Mouse (Mus musculus): ENCODE measurements around the gene Slc25a42. TPM values are rescaled to one million over a fixed set of nuclear protein-coding genes. Genes with fewer than 3 reads are reported as not detected.
"Not testable (repeated sequence)": the region's sequence is repeated elsewhere in the genome, so short reads cannot be mapped to it uniquely, and the experiment has no call there.

Slc25a42 gene
- polyA plus RNA-seq, 1 experiment from 2014 or later = 3.9 TPM

DNA sequence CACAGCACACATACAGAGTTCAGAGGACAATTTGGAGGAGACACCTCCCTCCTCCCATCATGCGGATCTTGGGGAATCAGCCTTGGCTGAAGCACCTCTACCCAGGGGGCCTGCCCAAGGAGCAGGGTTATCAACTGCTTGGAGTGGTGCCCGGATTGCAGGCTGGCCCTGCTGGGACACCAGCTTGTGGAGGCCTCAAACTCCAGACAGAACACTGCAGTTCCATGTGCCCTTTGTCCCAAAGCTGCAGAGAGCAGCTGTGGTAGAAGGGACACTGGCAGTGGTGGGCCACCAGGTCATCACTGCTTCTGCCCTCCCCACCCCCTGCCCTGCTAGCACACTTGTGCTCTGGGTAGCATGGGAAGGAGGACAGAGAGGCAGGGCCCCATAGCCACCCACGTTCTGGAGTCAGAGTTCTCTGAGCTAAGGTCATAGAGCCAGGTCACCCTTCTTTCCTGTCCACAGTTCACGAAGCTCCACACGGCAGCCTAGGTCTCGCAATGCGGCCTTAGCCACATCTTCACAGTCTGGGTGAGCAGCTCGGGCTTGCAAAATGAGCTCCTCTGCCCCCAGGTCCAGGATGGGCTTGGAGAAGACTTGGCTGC, 8.2 kb upstream of the Slc25a42 start:
- Histone ChIP-seq H3K27me3 (ENCODE audit: control insufficient read depth, insufficient read depth, low read length) (no peaks in the 10 kb centered on the region), H3K4me1 (ENCODE audit: control insufficient read depth, insufficient read depth, low read length) (no peaks in the 10 kb centered on the region), H3K9ac (replicated peaks; ENCODE audit: low read depth, low read length) (no peak overlapping the region), H3K36me3 (ENCODE audit: control insufficient read depth, insufficient read depth, low read length) (peaks cover 8% of the 10 kb centered on the region), H3K27ac (ENCODE audit: low read length) (no peak overlapping the region), H3K9me3 (ENCODE audit: control insufficient read depth, low read depth, low read length) (no peaks in the 10 kb centered on the region), H3K4me2 (replicated peaks; ENCODE audit: low read depth, low read length) (no peak overlapping the region), H3K4me3 (ENCODE audit: low read depth, low read length) (no peak overlapping the region)
- WGBS = 72% methylated on average over 8 of the region's 8 CpGs
- ATAC-seq (ENCODE audit: insufficient number of reproducible peaks, insufficient read depth, low FRiP score, low read depth) = no peak

DNA sequence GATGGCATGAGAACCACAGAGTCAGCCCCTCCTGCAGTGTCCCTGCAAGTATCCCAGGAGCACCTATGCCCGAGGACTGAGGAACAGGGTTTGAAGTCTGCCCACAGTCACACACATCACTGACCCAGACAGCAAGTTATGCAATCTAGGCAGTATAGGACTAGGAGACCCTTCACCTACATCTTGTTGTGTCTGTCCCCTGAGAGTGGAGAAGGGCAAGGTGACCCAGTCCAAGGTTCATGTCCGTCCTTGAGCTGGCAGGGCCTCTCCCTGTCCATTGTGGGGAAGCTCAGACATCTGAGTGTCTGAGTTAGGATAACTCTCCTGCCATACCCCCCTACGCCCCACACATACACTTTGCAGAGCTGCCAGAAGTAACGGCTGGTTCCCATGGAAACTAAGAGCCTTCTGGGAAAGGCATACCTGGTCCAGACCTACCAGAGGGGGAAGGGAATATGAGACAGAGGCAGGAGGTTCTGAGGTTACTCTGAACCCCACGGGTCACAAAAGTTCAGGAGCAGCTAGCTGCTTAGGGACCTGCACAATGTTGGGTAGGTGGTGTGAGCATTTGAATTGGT, 7.1 kb upstream of the Slc25a42 start:
- Histone ChIP-seq H3K4me3 (ENCODE audit: low read depth, low read length) (no peak overlapping the region), H3K27me3 (ENCODE audit: control insufficient read depth, insufficient read depth, low read length) (no peaks in the 10 kb centered on the region), H3K36me3 (ENCODE audit: control insufficient read depth, insufficient read depth, low read length) (no peaks in the 10 kb centered on the region), H3K4me2 (replicated peaks; ENCODE audit: low read depth, low read length) (no peak overlapping the region), H3K4me1 (ENCODE audit: control insufficient read depth, insufficient read depth, low read length) (no peaks in the 10 kb centered on the region), H3K9ac (replicated peaks; ENCODE audit: low read depth, low read length) (no peak overlapping the region), H3K27ac (ENCODE audit: low read length) (no peak overlapping the region), H3K9me3 (ENCODE audit: control insufficient read depth, low read depth, low read length) (no peaks in the 10 kb centered on the region)
- 46% methylated on average over 5 of the region's 5 CpGs for whole genome bisulfite sequencing
- ATAC-seq (ENCODE audit: insufficient number of reproducible peaks, insufficient read depth, low FRiP score, low read depth) = no peak

DNA sequence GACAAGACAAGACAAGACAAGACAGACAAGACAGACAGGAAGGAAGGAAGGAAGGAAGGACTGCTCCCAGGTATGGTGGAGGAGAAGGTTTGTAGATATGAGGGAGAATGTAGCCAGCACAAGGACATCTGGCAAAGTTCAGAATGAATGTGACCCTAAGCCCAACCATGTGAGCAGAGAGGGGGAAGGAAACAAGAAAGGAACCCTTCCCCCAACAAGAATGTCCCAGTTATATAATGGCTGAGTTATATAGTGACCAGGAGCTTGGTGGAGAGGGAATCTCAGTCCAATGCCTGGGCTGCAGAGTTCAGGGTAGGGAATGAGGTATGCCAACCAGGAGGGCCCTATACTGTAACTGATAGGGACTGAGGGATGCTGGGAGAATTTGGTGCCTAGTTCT, 5.3 kb upstream of the Slc25a42 start:
- Histone ChIP-seq H3K4me3 (ENCODE audit: low read depth, low read length) (no peak overlapping the region), H3K4me1 (ENCODE audit: control insufficient read depth, insufficient read depth, low read length) (no peaks in the 10 kb centered on the region), H3K36me3 (ENCODE audit: control insufficient read depth, insufficient read depth, low read length) (no peaks in the 10 kb centered on the region), H3K4me2 (replicated peaks; ENCODE audit: low read depth, low read length) (no peak overlapping the region), H3K9ac (replicated peaks; ENCODE audit: low read depth, low read length) (no peak overlapping the region), H3K9me3 (ENCODE audit: control insufficient read depth, low read depth, low read length) (no peaks in the 10 kb centered on the region), H3K27ac (ENCODE audit: low read length) (no peak overlapping the region), H3K27me3 (ENCODE audit: control insufficient read depth, insufficient read depth, low read length) (no peaks in the 10 kb centered on the region)
- ATAC-seq (ENCODE audit: insufficient number of reproducible peaks, insufficient read depth, low FRiP score, low read depth) = no peak

DNA sequence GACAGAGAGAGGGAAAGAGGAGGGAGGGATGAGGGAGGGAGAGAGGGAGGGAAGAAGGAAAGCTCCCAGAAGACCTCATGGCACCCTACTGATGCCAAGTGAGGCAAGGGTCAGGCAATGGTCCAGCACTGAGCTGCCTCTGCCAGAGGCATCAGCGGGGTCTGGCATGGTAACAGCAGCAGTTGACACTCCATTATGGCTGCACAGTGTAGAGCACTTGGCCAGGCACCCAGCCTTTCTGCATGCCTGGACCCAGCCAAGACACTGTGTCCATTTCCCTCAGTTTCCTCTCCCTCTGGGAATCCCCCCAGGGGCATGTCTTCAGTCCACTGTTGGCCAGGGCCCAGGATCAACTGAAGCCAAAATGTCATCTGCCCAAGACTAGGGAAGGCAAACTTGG, 4.5 kb upstream of the Slc25a42 start:
- Histone ChIP-seq H3K4me3 (ENCODE audit: low read depth, low read length) (no peak overlapping the region), H3K9me3 (ENCODE audit: control insufficient read depth, low read depth, low read length) (no peaks in the 10 kb centered on the region), H3K36me3 (ENCODE audit: control insufficient read depth, insufficient read depth, low read length) (no peaks in the 10 kb centered on the region), H3K4me2 (replicated peaks; ENCODE audit: low read depth, low read length) (no peak overlapping the region), H3K27ac (ENCODE audit: low read length) (no peak overlapping the region), H3K9ac (replicated peaks; ENCODE audit: low read depth, low read length) (no peak overlapping the region), H3K27me3 (ENCODE audit: control insufficient read depth, insufficient read depth, low read length) (no peaks in the 10 kb centered on the region), H3K4me1 (ENCODE audit: control insufficient read depth, insufficient read depth, low read length) (no peaks in the 10 kb centered on the region)
- no peak for ATAC-seq (ENCODE audit: insufficient number of reproducible peaks, insufficient read depth, low FRiP score, low read depth)
- 60% methylated on average over 1 of the region's 1 CpGs for WGBS

DNA sequence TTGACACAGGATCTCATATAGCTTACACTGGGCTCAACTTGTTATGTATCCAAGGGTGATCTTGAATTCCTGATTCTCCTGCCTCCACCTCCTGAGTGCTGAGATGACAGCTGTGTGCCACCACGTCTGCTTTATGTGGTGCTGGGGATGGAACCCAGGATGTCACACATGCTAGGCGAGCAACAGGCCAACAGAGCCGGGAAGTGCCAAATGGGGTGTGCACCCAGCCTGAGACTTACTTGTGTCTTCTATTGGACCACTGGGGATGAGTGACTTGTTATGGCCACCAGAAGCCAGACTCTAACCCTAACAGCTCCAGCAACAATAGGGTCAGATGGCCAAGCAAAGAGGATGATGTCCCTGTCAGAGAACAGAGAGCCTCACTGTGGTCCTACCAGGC, 4.1 kb upstream of the Slc25a42 start:
- H3K4me1 ChIP-seq (ENCODE audit: control insufficient read depth, insufficient read depth, low read length); H3K27me3 ChIP-seq (ENCODE audit: control insufficient read depth, insufficient read depth, low read length); H3K27ac ChIP-seq (ENCODE audit: low read length); H3K9ac ChIP-seq (replicated peaks; ENCODE audit: low read depth, low read length); H3K4me2 ChIP-seq (replicated peaks; ENCODE audit: low read depth, low read length); H3K36me3 ChIP-seq (ENCODE audit: control insufficient read depth, insufficient read depth, low read length); H3K9me3 ChIP-seq (ENCODE audit: control insufficient read depth, low read depth, low read length); H3K4me3 ChIP-seq (ENCODE audit: low read depth, low read length); ATAC-seq (ENCODE audit: insufficient number of reproducible peaks, insufficient read depth, low FRiP score, low read depth): not testable (repeated sequence)
- WGBS = 69% methylated on average over 3 of the region's 3 CpGs

DNA sequence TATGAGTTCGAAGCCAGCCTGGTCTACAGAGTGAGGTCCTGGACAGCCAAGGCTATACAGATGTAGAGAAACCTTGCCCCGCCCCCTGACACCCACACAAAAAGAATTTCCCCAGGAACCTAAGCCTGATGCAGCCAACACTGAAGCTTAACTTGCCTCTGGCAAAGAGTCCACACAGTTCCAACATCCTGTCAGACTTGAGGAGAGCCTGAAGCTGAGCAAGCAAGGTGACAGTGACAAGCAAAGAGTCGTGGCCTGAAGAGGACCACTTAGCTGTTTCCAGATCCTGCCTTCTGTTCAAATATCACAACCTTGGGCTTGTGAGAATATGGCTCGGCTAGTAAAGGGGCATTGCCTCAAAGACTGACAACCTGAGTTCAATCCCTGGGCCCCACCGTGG, 3.0 kb upstream of the Slc25a42 start:
- Histone ChIP-seq H3K9me3 (ENCODE audit: control insufficient read depth, low read depth, low read length) (no peaks in the 10 kb centered on the region), H3K36me3 (ENCODE audit: control insufficient read depth, insufficient read depth, low read length) (no peaks in the 10 kb centered on the region), H3K4me2 (replicated peaks; ENCODE audit: low read depth, low read length) (no peak overlapping the region), H3K4me1 (ENCODE audit: control insufficient read depth, insufficient read depth, low read length) (peaks cover 9% of the 10 kb centered on the region; the same call in 1 of the 2 replicates), H3K9ac (replicated peaks; ENCODE audit: low read depth, low read length) (no peak overlapping the region), H3K27me3 (ENCODE audit: control insufficient read depth, insufficient read depth, low read length) (no peaks in the 10 kb centered on the region), H3K27ac (ENCODE audit: low read length) (no peak overlapping the region), H3K4me3 (ENCODE audit: low read depth, low read length) (no peak overlapping the region)
- no peak for ATAC-seq (ENCODE audit: insufficient number of reproducible peaks, insufficient read depth, low FRiP score, low read depth)
- WGBS = 65% methylated on average over 5 of the region's 5 CpGs

DNA sequence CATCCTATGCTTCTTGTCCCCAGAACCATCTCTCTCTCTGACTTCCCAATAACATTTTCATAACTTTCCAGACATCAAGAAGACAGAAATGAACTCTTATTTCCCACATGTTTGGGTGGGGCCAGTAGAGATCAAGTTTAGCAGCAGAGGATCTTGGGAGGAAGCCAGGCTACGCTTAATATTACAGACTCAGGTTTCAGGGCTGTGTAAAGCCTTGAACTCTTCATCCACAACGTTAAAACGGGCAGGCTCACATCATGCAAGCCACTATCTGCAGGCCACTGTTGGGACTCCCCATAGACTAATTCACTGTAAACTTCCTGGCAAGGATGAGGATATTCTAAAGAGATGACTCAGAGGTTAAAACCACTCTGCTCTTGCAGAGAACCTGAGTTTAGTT, 2.3 kb upstream of the Slc25a42 start:
- Histone ChIP-seq H3K9me3 (ENCODE audit: control insufficient read depth, low read depth, low read length) (no peaks in the 10 kb centered on the region), H3K4me1 (ENCODE audit: control insufficient read depth, insufficient read depth, low read length) (peaks cover 9% of the 10 kb centered on the region; the same call in 1 of the 2 replicates), H3K9ac (replicated peaks; ENCODE audit: low read depth, low read length) (no peak overlapping the region), H3K4me2 (replicated peaks; ENCODE audit: low read depth, low read length) (no peak overlapping the region), H3K36me3 (ENCODE audit: control insufficient read depth, insufficient read depth, low read length) (no peaks in the 10 kb centered on the region), H3K4me3 (ENCODE audit: low read depth, low read length) (no peak overlapping the region), H3K27me3 (ENCODE audit: control insufficient read depth, insufficient read depth, low read length) (no peaks in the 10 kb centered on the region), H3K27ac (ENCODE audit: low read length) (no peak overlapping the region)
- no peak for ATAC-seq (ENCODE audit: insufficient number of reproducible peaks, insufficient read depth, low FRiP score, low read depth)
- WGBS = 78% methylated on average over 3 of the region's 3 CpGs

DNA sequence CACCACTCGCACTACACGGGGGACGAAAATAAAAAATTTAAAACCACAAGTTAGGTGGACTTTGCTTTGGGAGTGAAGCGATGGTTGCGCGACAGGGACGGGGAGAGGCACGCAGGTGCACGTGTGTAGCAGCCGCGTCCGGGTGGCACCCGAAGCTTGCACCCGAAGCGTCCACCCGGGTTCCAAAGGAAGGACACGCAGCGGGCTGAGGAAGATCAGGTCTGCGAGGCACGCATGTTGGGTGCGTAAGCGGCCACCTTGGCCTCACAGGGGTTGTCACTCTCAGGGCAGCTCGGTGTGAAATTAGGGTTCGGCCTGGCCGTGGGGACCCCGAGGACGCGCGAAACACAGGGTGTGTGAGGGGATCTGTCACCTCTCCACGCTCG, 386 bp downstream of the Slc25a42 start:
- peaks cover 9% of the 10 kb centered on the region; the same call in 1 of the 2 replicates for H3K4me1 ChIP-seq (ENCODE audit: control insufficient read depth, insufficient read depth, low read length)
- H3K4me2 ChIP-seq (replicated peaks; ENCODE audit: low read depth, low read length) = peak overlapping the region; percentile 99
- under 1% methylated on average over 31 of the region's 31 CpGs for WGBS
- ATAC-seq (ENCODE audit: insufficient number of reproducible peaks, insufficient read depth, low FRiP score, low read depth) = no peak
- no peaks in the 10 kb centered on the region for H3K9me3 ChIP-seq (ENCODE audit: control insufficient read depth, low read depth, low read length)
- peak overlapping the region; percentile 63 for H3K9ac ChIP-seq (replicated peaks; ENCODE audit: low read depth, low read length)
- no peak overlapping the region for H3K27ac ChIP-seq (ENCODE audit: low read length)
- peak overlapping the region; percentile 68 for H3K4me3 ChIP-seq (ENCODE audit: low read depth, low read length)
- no peaks in the 10 kb centered on the region for H3K36me3 ChIP-seq (ENCODE audit: control insufficient read depth, insufficient read depth, low read length)
- no peaks in the 10 kb centered on the region for H3K27me3 ChIP-seq (ENCODE audit: control insufficient read depth, insufficient read depth, low read length)

DNA sequence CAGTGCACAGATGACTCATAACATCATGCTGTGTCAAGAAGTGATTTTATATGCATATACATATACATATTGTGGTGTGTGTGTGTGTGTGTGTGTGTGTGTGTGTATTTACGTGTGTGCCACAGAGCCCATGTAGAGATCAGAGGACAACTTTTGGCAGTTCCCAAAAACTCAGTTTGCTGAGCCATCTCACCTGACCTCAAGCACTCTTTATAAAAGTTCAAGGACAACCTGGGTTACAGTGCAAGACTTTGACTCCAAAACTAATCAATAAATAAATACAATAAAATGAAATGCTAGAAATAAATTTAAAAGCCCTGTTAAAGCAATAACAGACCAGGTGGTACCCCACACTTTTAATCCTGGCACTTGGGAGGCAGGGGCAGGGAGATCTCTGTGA, 830 bp downstream of the Slc25a42 start:
- Histone ChIP-seq H3K9ac (replicated peaks; ENCODE audit: low read depth, low read length) (peak overlapping the region; percentile 63; the same call in 1 of the 2 replicates), H3K27ac (ENCODE audit: low read length) (no peak overlapping the region), H3K4me2 (replicated peaks; ENCODE audit: low read depth, low read length) (peak overlapping the region; percentile 99), H3K4me3 (ENCODE audit: low read depth, low read length) (peak overlapping the region; percentile 68), H3K9me3 (ENCODE audit: control insufficient read depth, low read depth, low read length) (no peaks in the 10 kb centered on the region), H3K36me3 (ENCODE audit: control insufficient read depth, insufficient read depth, low read length) (no peaks in the 10 kb centered on the region), H3K4me1 (ENCODE audit: control insufficient read depth, insufficient read depth, low read length) (peaks cover 9% of the 10 kb centered on the region; the same call in 1 of the 2 replicates), H3K27me3 (ENCODE audit: control insufficient read depth, insufficient read depth, low read length) (no peaks in the 10 kb centered on the region)
- WGBS = 67% methylated on average over 1 of the region's 1 CpGs
- no peak for ATAC-seq (ENCODE audit: insufficient number of reproducible peaks, insufficient read depth, low FRiP score, low read depth)
